Mouse (Mus musculus) kidney, postnatal 14 days (tissue): Measurements from ENCODE around the gene Lrrc25.
A peak's percentile ranks its signal among the peaks of the same experiment; 100 is the strongest.

Source experiments
- DNase-seq: peaks from one replicate; pipeline ENCODE4 v3.0.0; 2022; ENCODE audit warnings: mixed read lengths

Lrrc25 gene

GRCm38 (mm10) chr8:70599507-70600290 lies 16.3 kb upstream of the Lrrc25 start:
- DNase-seq = no peak

- DNase-seq = peak; percentile 76
Observed at GRCm38 (mm10) chr8:70600473-70601270, 15.3 kb upstream of the Lrrc25 start.

DNA sequence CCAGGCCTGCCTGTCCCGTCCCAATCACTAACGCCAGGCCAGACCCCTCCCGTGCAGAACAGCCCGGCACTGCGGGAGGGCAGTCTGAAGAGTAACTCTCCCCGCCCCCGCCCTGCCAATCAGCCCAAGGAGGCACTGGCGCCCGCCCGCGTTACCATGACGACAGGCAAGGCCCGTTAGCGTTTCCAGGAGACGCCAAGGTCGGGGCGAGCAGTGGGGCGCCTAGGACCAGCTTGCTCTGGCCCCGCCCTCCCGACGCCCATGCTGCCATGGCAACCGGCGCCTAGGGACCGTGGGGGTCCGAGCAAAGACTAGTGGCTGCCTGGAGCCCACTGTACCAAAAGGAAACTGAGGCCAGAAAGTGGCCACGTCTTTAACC lies 14.7 kb upstream of the Lrrc25 start:
- DNase-seq = peak; percentile 90

GRCm38 (mm10) chr8:70602139-70602811 lies 13.7 kb upstream of the Lrrc25 start:
- DNase-seq = no peak

GRCm38 (mm10) chr8:70604558-70604957 lies 11.4 kb upstream of the Lrrc25 start:
- no peak for DNase-seq

DNA sequence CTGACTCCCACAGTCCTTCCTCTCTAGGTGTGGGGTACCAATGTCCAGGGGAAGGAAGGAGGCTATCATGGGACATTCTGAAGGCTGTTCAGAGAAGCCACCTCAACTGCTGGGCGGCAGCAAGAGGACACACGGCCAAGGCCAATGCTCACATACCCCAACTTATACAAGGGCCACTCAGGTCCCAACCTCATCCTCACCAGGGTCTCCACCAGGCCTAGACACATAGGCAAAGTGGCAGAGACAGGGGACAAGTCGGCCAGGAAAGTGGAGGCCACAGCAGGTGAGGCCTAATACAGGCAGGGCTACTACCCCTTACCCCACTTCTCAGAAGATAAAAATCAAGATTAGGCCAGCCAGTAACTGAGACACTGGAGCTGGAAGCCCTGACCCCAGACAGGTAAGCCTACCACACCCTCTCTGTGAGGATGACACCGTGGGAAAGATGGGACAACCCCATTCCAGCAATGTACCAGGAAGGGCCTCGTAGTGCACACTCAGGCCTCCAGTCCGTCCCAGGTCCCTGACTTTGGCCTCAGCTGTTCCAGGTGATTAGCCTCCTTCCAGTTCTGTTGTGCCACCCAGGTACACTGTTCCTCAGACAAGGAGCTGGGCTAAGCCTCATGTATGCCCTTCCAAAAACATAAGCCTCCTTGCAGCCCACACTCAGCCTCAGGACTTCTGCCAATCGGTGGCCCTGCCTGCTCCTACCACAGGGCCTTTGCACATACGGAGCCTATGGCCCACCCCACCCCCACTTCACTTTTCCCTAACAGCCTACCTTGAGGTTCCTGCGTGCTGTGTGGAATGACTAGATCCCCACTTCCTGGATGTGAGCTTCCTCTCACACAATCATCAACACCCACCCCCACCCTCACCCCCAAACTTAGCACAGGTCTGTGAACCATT lies 9.8 kb upstream of the Lrrc25 start:
- DNase-seq = no peak

GRCm38 (mm10) chr8:70606780-70607602 lies 9.0 kb upstream of the Lrrc25 start:
- DNase-seq = peak; percentile 44

DNA sequence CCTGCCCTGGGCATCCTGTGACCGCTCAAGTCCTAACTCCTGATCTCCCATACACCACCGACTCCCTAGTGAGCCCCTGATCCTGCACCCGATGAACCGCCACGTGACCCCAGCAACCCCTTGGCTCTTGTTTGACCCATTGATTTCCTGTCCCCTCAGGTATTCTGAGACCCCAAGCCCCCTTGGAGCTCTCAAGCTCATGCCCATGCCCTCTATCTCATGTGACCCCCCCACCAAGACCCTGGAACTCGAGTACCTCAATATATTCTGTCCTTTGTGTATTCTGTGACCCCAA lies 8.4 kb upstream of the Lrrc25 start:
- no peak for DNase-seq

GRCm38 (mm10) chr8:70607898-70608748 lies 7.8 kb upstream of the Lrrc25 start:
- DNase-seq = peak; percentile 72

- no peak for DNase-seq
Observed at GRCm38 (mm10) chr8:70608749-70609367, 7.1 kb upstream of the Lrrc25 start, which contains the start of gene Ssbp4. Gene Ssbp4 (minus strand): TSS chr8:70608872.

DNA sequence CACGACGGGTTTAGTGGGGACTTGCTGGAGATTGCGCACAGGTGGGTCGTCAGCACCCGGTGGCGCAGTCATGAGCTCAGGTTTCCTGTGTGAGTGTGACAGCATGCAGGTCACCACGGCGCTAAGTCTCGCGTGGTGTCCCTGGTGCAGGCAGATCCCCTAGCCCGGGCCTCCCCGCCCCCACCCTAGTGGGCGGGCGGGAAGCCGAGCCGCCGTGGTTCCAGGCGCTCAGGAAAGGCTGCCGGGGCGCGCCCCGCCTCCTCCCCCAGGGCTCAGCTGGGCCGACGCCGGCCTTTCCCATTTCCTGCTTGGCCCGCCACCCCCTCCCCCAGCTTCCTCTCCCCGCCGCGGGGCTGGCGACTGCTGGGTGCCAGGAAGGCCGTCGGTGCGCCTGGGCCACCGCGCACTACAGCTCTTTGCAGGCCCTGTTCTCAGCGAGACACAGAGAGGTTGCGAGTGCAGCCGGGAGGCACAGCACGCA lies 6.5 kb upstream of the Lrrc25 start:
- peak; percentile 94 for DNase-seq

GRCm38 (mm10) chr8:70609849-70610795 lies 5.8 kb upstream of the Lrrc25 start:
- peak; percentile 94 for DNase-seq

GRCm38 (mm10) chr8:70610796-70611771 lies 4.9 kb upstream of the Lrrc25 start:
- DNase-seq = peak; percentile 87

GRCm38 (mm10) chr8:70611849-70612248 lies 4.1 kb upstream of the Lrrc25 start:
- DNase-seq = peak; percentile 89

- DNase-seq = no peak
Observed at GRCm38 (mm10) chr8:70613763-70614162, 2.2 kb upstream of the Lrrc25 start.

- DNase-seq = no peak
Observed at GRCm38 (mm10) chr8:70614469-70614868, 1.5 kb upstream of the Lrrc25 start.

DNA sequence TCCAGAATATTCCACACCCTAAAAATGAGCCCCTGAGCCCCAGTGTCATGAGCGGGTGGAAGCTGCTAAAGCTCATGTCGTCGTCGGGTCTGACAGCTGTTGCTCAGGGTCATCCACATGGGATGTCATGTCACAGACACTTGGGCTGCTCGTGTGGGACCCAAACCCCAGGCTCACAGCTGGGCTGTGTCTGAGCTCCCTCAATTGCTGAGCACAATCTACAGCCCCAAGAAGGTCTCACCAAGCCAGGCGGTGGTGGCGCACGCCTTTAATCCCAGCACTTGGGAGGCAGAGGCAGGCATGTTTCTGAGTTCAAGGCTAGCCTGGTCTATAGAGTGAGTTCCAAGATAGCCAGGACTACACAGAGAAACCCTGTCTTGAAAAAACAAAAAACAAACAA lies 674 bp upstream of the Lrrc25 start:
- no peak for DNase-seq

- DNase-seq = no peak
Observed at GRCm38 (mm10) chr8:70616645-70617044, 690 bp downstream of the Lrrc25 start.
